Mouse (Mus musculus): ENCODE data around the gene Tmem236.

Tmem236 gene

DNA sequence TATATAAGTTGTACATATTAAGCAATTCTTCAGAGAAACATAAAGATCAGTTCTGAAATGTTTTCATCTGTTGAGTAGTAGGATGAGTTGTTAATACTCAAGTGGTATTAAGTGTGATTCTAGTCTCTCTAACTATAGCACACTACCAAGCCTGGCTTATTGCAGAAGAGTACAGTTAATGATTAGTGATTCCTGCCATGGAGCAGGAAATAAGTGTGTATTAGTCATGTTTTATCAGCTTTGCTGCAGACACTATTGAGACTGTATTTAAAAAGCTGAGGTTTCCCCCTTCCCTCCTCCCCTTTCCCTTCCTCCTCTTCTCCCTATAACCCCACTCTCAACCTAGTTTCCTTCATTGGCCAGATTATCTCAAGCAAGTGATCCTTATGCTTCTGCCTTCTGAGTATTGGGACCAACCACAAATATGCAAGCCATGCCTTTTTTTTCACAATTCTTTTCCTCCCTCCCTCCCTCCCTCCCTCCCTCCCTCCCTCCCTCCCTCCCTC lies 84.1 kb downstream of the Tmem236 start:
- DNase-seq, result no peak

DNA sequence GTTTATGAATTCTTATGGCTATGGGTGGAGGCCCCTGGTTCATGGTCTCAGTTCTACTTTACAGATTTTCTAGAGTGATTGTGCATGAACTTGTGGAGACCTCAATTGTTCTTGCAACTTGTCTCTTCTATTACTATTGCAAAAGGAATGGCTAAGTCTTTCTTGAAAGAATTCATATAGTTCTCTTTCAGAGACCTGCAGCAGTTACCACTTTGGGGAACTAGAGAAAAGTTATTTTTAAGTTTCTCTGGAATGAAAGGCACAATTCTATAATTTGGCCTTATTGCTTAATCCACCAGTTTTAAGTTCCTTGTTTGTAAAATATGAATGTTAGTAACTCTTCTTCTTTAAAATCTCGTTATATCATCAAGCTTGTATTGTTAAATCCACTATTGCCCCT lies 87.8 kb downstream of the Tmem236 start:
- no peak for DNase-seq

DNA sequence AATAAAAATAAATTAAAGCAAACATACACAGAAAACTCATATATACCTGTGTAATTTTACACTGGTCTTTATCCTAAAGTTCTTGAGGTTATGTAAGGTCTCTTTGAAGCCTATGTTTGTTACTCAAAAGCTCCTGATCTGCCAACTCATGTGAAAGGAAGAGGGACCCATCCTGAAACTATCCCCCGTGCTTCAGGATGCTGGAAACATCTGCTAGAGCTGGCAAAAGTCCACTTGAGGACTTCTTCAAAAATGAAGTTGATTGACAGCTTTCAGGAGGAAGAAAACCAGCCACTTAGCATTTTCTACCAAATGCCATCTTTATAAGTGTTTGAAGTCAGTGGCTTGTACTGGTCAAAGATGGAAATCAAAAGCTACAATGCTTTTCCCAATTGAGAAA lies 94.8 kb downstream of the Tmem236 start:
- no peak for DNase-seq
